Mouse (Mus musculus) erythroblast, adult 5-6 weeks (primary cell): ENCODE measurements around the gene Maats1. TPM values are rescaled to one million over a fixed set of nuclear protein-coding genes. Genes with fewer than 3 reads are reported as not detected.

Experiments
- ATAC-seq: replicated peaks from 2 replicates; pipeline ENCODE4 v1.8.0; 2016; ENCODE audit warnings: moderate number of reproducible peaks, mild to moderate bottlenecking, moderate TSS enrichment, inconsistent platforms; ENCODE audit not compliant: poor library complexity, low FRiP score, severe bottlenecking
- total RNA-seq, 2 experiments: library from RNA; stranded (forward) in 1 of 2; stranded (reverse) in 1 of 2; fragments of 150-400 nt in 1 of 2; fragments of 200-764, 138-1000 nt in 1 of 2; gene quantifications; 2 replicates each; pipeline versions ENCODE4 v1.2.3 to v1.2.4; 2015 to 2017; ENCODE audit warnings: low replicate concordance in 2 of 2

The Maats1 gene
- total RNA-seq, 2 experiments from 2014 or later, result not detected

DNA sequence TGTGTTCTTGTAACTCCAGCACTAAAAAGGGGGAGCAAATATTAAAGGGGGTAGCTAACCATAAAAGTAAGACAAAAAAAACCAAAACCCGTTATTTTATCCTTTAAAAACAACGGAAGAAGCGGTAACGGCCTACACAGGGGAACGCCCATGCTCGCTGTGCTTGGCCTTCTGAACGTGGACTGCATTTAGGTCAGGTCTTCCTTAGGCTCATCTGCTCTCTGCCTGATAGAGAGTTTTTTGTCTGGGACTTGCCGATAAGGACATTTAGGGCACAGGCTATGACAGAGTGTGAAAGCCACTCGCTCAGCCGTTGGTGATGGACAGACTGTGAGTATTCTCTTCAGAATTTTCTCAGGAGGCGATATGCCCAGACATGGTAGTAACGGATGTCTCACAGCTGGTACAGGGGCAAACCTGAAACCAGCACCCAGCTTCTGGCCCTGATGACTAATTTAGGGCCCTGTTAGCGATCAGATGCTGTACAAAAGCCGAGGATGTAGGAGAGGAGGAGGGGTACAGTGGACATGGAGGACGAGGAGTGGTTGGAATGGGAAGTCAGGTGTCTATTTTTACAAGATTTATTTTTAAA is 29.9 kb upstream of the Maats1 start:
- peak; percentile 85 for ATAC-seq

DNA sequence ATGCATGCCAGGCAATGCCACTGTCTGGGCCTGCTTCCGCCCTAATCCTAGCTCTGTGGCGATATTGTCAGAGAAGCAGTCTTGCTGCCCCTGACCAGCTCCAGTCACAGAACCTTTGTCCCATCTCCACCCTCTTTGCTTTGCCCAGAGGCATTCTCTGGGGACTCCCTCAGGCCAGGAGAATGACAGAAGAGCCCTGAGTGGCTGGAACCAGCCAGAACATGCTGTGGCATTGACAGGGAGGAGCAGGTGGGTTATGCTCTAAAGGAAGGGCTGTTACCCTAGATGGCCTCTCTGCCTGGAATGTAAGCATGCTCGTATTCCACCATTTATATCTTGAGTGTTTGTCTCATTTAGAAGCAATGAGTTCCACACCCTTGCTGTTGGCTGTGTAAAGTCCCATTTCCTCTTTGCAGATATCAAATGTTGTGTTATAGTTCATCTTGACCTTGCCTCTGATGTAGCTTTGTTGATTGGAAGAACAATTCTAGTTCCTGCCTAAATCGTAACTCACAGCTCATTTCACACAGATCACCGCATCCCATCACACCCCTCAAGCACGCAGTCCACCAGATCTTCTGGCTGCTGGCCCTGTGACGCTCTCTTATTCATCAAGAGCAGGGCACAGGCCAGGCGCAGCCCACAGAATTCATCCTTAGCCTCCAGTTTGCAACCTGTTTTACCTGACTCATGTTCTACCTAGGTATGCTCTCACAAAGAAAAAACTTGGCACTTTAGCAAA is 28.9 kb upstream of the Maats1 start:
- ATAC-seq, result no peak

DNA sequence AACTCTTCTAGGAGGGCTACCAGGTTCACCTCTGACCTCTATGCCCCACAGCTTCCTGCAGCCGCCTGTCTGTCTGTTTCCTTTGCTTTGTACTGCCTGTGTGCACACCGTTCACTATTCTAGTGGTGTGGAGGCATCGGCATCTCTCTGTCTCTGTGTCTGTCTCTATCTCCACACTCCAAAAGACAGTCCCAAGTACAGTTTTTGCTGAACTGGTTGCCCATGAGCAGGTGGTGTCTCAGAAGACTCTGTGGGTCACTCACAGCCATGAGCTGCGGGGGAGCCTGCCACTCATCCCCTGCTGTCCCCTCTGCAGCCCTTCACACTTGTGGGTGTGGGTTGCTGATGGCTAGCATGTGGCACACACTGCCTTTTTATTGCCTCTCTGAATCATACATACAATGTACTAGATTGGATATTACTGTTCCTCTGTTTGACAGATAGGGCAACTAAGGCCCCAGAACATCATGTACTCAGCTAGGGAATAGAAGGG is 28.1 kb upstream of the Maats1 start:
- ATAC-seq, result no peak

DNA sequence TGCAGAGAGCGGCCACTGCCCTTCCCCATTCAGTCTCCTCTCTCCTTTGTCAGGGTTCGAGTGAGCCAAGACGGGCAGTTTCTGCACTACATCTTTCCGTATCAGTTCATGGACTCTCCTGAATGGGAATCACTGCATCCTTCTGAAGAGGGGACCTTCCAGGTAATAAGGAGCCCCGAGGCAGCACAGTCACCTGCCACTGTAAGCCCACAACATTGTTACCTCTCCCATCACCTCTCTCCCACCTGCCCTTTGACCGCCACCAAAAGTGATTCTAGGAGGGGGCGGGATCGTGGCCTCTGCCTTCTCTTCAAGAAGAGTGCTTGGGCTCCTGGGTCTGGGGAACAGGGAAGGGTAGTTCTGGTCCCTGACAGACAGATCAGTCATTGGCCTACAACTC is 27.5 kb upstream of the Maats1 start:
- ATAC-seq, result no peak

DNA sequence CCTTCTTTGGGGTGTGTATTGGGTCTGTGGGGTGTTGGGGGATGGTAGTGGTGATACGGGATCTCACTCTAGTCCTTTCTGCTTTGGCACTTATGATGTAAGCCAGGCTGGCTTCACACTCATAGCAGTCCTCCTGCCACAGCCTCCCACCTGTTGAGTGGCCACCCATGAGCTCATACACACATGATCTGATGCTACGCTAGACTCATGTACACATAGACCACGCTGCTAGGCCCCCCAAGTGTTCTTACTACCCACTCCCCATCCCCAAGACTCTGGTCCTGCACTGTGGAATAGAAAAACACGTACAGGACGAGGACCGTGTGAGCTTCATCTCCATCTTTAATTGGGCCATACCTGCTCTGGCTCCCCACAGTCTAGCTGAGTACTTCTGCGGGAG is 27.1 kb upstream of the Maats1 start:
- no peak for ATAC-seq

DNA sequence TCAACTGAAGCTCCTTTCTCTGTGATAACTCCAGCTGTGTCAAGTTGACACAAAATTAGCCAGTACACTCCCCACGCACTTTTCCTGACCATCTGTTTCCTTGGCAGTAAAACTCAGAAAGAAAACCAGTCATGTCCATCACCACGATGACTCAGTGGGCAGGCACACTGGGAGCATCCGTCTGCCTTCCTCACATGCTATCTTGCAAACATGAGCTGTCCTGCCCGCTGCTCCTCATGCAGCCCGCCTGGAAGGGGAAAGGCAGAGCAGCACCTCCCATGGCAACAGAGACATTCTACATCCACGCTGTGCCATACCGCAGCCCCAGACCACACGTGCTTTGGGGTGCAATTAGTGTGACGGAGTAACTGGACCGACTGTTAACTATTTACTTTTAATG is 26.4 kb upstream of the Maats1 start:
- no peak for ATAC-seq

DNA sequence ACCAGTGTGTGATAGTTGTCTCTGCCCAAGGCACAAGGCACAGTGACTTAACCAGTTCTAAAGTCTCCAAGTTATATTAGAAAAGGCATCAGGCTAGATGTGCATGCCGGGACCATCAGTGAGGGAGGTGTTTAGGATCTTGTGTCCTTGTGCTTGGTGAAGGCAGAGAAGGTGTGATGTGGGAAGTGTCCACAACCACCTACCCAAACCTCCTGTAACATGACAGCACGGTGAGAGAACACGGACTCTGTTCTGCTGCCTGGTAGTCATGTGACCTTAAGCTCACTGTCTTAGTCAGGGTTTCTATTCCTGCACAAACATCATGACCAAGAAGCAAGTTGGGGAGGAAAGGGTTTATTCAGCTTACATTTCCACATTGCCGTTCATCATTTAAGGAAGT is 24.3 kb upstream of the Maats1 start:
- ATAC-seq, result no peak

DNA sequence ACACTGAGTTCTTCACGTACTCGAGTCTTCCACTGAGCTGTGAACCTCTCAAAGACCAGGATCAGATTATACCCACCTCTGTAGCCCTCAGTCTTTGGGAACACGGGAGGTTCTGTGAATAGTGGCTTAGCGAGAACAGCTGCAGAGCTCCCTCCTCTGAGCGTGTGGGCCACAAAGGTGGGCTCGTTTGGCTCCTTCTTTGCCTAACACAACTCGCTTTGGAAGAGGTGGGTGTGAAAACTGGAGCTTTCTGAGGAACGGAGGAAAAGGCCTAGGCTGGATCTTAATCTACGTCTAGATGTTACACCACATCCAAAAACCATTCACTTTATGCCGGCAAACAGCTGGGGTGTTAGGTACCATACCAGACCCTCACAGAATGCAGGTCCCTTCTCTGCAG is 23.4 kb upstream of the Maats1 start:
- no peak for ATAC-seq

DNA sequence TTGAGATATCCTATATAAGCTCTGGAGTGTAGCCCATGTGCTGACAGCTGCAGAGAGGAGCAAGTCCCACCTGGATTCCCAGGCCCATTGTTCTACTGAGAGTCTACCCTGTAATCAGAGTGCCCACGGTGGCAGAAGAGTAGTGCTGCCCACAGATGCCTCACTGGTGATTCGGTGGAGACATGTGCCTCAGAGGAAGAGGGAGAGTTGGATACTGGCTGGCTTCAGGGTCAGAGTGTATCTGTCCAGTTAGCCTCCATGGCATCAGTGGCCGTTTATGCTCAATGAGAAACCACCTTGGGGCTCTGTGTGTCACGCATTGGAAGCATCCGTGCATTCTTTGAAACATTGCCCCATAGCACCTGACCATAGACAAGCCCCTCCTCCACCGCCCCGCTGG is 21.7 kb upstream of the Maats1 start:
- 0 out of 2 replicates have a peak, but pooled peaks have one; percentile 14 for ATAC-seq

DNA sequence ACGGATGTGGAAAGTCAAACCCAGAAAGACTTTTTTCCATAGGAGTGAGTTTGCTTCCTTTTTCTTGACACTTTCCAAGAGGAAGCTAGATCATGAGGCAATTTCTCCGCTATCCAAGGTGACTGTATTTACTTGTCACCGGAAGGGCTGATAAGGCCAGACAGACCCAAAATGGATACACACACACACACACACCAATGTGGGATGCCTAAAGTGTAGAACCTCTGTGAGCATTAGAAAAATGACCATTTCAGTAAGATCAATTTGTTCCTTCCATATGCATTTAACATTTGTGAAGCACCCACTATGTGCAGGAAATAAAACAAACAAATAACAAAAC is 21.3 kb upstream of the Maats1 start:
- ATAC-seq, result no peak

DNA sequence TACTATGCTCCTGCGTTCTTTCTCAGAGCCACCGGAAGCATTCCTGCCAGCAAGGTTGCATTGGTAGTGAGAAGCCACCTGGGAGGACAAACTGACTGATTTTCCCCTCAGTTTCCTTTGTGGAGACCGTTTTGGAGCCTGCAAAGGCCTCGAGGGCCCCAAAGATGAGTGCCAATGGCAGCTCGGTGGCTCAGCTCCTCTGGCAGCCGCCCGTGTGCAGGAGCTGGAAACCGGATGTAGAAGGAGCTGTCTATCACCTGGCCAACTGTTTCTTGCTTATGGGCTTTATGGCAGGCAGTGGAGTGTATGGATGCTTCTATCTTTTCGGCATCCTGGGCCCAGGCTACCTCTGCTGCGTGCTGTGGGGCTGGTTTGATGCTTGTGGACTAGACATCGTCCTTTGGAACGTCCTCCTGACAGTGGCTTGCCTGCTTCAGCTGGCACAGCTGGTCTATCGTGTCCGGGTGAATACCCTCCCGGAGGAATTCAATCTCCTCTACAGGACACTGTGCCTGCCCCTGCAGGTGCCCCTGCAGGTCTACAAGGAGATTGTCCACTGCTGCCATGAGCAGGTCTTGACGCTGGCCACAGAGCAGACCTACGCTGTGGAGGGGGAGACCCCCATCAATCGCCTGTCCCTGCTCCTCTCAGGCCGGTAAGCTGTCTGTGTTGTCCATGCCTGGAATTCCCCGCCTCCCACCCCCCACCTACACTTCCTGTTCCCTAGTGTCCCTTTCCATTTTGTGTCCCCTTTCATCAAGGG is 20.7 kb upstream of the Maats1 start:
- ATAC-seq, result no peak

DNA sequence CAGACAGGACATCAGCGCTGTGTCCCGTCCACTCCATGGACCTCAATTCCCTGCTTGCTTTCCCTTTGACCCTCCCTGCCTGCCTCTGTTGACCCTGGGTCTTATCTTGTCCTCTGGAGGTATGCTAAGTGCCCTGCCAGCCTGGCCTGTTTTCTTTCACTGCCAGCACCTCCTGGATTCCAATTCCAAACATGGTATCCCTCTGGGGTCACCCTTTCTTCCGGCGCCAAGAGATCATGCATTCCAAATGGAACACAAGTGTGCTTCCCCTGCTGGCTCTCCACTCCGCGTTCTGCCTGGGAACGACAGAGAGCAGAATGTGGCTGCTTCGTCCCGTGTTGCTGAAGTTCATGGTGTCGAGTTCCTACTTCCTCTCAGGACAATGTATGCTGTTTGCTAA is 20.0 kb upstream of the Maats1 start, which contains the start of gene Popdc2:
Popdc2 (plus strand) TSS at position 277 of the 400 bp plus-strand sequence.
- ATAC-seq, result no peak

DNA sequence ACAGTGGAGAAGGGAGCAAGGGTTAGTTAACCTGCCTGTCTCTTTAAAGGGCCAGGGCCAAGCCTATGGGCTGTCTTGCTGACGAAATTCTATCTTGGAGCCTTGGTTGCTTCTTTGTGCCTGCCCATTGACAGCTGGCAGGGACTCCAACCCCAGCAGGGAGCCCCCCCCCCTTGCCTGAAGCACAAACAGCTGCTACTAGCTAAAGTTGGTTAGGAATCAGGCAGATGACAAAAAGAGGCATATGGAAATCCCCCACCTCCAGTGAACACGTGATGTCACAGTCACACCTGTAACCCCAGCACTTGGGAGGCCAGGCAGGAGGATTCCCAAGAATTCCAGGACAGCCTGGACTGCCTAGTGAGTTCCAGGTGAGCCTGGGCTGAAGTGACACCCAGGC is 18.4 kb upstream of the Maats1 start:
- no peak for ATAC-seq

DNA sequence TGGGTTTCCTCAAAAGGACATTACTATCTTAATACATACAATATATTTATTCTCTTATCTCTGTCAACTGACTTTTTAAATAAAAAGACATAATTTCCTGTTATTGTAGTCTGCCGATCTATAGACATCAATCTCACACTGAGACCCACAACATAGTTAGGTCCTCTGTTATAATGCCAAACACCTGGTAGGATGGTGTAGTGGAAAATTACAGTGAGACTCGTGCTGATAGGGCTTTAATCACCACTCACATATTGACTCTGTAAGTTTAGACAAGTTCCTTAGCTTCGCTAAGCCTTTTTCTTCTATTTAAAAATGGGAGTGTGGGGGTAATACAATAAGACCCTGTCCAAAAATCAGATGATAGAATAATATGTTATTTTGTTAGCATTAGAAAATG is 17.9 kb upstream of the Maats1 start:
- ATAC-seq, result no peak

DNA sequence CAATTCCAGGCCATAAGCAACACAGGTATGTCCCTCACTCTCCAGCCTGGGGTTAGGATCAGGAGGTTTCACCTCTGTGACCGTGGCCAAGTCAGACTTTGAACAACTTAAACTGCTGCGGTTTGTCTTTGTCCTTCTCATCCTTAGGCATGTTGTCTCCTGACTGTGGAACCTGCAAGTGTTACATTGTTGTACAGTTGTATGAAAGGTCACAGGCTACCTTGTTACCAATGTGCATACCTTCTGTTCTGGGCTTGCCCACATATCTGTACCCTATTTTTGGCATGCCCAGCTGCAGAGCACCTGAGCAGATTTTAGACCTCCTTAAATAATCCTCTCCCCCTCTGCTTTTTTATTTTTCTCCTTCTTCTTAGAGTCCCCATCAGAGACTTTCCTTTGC is 17.3 kb upstream of the Maats1 start:
- no peak for ATAC-seq

DNA sequence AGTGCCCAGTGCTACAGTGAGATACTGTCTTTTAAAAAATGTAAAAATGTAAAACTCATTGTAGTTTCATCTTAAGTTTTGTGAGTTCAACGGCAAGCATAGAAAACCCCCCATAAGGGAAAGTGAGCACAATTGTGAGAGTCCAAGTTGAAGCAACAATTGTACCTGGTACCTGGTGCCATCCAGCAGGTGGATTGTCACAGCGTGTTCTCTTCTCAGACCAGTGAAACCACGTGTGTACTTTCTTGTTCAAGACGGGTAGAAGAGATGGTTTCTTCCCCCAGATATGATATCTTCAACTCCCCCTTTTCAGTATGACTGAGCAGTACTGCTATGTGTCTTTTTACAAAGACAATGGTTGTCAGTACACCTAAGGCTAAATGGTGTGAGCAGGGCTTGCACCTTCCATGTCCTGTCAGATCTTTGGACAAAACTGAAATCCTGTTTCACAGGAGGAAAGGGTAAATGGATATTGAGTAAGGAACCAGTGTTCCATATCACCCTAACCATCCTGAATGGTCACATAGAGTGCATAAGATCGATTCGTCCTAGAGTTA is 16.4 kb upstream of the Maats1 start:
- ATAC-seq, result no peak

DNA sequence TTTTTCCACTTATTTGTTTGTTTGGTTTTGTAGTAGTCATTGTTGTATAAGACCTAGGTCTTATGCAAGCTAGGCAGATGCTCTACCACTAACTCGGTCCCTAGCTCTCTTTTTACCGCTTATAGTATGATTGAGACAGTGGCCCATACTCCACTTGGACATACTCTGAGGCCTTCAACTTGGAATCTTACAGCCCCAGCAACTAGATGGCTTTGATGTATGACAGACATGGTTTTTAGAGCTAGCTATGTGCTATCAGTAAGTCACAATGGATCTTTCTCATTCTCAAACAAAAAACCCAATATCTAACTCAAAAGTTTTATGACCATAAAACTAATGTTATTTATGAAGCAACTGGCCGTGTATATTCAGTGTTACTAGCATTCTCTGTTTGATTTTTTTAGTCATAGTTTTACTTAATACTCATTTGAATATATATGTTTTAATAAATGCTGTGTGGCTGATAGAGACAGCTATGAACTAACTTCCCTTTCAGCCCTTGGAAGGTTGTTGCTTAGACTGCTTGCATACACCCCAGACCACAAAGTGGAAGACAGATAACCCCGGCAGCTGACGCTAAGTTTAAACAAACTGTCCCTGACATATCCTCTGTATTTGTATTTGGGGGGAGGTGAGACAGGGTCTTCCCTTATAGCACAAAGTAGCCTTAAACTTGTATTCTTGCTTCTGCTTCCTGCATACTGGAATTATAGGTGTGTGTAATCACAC is 12.4 kb upstream of the Maats1 start:
- ATAC-seq, result no peak

DNA sequence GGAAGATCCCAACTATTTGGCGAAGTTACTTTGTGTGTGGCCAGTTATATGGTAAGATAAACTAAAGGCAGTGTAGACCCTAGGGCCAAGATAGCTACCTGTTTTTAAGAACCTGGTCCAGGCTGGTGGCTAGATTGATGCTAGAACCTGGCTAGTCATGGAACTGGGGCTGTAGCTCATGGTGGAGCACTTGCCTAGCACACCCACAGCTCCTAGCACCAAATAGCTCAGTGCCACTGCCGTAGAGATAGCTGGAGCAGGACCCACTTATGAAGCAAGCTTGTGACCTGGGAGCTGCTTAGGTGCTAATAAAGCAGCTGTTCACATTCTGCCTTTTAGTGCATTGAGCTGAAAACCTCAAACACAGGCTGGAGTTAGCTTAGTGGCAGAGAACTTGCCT is 11.7 kb upstream of the Maats1 start:
- ATAC-seq, result 0 out of 2 replicates have a peak, but pooled peaks have one; percentile 45

DNA sequence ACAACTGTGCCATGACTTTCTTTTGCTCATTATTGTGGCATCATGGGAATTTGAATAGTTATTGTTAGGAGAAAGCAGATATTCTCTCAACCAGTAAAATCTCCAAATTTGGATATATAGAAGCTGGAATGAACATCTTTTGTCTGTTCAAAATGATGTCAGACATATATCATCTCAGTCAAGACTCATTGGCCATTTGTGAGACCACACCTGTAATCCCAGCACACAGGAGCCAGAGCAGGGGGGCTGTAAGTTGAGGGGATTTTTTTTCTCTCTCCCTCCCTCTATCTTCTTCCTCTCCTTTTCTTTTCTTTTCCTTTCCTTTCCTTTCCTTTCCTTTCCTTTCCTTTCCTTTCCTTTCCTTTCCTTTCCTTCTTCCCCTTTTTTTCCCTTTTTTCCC is 10.9 kb upstream of the Maats1 start:
- no peak for ATAC-seq

DNA sequence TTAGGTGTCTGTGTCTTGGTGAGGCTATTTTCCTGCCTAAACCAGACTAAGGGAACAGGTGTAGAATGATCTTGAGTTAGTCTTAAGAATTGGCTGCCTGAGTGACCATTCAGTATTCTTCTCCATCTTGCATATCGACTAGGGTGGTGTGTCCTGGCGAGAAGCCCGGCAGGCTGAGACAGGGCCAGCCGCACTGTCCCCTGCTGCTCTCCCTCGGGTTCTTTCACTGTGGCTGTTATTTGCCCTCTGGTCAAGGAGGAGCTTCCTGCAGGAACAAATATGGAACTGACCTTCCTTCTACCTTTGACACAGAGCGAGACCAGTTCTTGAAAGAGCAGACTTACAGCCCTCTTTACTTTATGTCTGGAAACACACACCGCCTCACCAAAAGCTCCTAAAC is 10.1 kb upstream of the Maats1 start:
- ATAC-seq, result no peak
